Mouse (Mus musculus): Measurements from ENCODE around the gene Zfp827. TPM values are rescaled to one million over a fixed set of nuclear protein-coding genes. Genes with fewer than 3 reads are reported as not detected.
"Not testable (repeated sequence)": the region's sequence is repeated elsewhere in the genome, so short reads cannot be mapped to it uniquely, and the experiment has no call there.

Zfp827 gene
- total RNA-seq, 2 experiments from 2014 or later = 0.10 to 0.71 TPM

DNA sequence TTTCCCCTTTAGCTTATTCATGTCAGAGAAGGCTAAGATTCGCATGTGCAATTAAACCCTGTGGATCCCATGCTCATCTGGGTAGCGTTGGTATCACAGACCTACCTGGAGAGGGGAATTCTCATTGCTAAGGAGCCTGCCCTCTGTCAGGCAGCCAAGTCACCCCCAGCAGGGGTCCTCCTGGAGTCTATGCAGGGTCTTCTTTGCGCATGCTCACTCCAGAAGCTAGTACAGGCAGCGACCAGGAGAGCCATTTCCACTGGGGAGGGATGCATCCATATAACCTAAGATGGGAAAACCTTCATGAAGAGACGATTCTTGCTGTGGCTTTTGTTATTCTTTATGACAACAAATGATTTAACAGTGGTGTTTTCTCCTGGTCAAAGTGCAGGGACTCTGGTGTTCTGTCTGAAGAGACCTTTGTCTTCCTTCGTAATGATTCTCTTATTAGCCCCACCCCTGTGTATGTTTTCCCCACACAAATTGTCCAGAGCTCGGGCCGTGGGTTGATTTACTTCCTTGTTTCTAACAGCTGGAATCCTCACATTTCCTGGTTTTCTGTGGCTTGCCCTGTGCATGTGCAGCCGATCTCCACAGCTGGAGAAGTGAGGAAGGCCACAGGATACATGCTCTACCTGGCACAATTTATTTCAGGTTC lies 75.8 kb downstream of the Zfp827 start:
- no peak for ATAC-seq (replicated peaks; ENCODE audit: poor library complexity, severe bottlenecking)

DNA sequence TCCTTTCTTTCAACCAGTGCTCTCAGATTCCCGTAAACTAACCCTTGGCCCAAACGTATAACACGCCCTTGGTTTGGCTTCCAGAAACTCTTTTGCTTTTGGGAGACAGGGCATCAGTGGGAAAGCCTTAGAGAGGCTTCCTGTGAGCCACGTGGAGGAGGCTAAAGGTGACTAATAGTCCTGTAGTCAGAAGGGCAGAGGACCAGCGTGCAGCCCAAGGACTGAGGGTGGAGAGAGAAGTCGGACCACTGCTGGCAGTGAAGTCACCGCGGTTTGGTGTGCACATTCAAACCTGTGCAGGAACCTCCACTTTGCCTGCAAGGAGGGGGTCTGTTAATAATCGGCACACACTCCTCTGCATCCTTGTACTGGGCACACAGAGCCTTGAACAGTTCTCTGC lies 76.4 kb downstream of the Zfp827 start:
- no peak for ATAC-seq (replicated peaks; ENCODE audit: poor library complexity, severe bottlenecking)

DNA sequence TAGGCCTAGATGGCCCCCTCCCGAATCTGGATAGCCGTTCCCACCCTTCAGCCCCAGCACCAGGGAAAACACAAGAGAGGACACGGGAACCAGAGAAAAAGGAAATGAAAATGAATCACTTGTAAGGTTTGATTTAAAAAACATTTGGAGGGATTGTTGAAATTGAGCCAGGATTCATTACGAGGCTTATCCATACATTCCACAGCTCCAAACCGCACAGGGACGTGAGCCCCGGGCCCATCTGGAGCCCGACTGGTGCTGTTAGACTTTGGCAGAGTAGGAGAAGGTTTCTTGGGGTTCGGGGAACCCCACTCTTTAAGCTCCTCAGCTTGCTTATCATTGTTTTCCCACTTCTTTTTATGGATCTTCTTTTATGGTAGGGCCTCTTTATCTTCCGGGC lies 76.9 kb downstream of the Zfp827 start:
- ATAC-seq (replicated peaks; ENCODE audit: poor library complexity, severe bottlenecking) = no peak

DNA sequence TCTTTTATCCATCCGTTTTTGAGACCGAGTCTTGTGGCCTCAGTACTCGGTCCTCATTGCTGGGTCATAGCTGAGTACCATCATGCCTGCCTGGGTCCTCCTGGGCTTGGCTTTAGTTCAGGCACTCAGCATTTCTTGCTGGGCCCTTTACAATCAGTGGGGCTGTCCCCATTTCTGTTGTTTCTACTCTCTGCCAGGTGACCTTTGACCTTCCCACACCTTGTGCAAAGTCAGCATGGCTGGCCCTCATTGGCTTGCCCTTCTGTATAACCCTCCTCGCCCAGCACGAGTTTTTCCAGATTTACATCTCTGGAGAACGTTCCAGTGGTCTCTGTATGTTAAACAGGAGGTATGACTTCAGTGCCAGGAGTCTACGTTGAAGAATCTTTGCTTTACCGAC lies 83.2 kb downstream of the Zfp827 start:
- ATAC-seq (replicated peaks; ENCODE audit: poor library complexity, severe bottlenecking) = no peak

DNA sequence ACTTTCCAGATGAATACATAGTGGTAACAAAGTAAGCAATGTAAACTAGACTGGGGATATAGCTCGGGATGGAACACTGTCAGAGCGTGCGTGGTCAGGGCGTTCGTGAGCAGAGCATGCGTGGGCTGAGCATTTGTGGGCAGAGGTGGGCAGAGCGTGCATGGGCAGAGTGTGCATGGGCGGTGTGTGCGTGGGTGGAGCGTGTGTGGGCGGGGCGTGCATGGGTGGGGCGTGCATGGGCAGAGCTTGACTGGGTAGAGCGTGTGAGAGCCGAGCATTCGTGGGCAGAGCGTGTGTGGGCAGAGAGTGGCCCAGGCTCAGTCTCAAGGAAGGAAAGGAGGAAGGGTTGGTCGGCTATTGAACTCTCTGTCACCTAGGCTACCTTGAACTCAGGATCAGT lies 84.2 kb downstream of the Zfp827 start:
- no peak for ATAC-seq (replicated peaks; ENCODE audit: poor library complexity, severe bottlenecking)

DNA sequence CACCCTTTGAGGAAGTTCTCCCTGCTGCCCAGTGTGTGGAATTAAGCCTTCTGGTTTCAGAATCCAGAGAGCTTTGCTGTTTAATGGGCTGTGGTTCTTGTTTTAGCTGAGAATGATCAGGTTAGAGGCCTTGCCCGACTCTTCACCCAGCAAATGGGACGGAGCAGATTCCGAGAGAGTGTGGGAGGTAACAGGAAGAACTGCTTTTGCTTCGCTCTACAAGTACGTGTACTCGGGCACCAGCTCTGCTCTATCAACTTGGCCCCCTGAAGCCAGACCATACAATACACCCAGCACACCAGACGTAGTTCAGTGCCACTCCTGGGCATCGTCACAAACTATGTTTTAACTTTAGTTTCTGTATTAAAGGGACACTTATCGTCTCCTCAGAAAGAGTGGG lies 85.3 kb downstream of the Zfp827 start:
- no peak for ATAC-seq (replicated peaks; ENCODE audit: poor library complexity, severe bottlenecking)

DNA sequence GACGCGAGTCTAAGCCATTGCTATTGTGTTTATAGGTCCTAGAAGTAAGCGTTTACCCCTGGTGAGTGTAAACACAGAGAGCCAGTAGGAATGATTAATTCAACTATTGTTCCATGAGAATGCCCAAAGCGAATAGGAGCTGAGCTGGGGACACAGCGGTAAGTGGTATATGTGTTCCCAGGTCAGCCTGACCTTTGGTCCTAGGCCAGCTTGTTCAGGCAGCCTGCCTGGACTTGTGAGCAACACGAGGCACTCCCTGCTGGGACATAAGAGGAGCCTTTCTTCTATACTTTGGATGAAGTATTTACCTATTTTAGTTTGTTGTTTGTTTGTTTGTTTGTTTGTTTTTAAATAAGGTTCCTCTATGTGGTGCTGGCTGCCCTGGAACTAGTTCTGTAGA lies 86.3 kb downstream of the Zfp827 start:
- ATAC-seq (replicated peaks; ENCODE audit: poor library complexity, severe bottlenecking) = no peak

DNA sequence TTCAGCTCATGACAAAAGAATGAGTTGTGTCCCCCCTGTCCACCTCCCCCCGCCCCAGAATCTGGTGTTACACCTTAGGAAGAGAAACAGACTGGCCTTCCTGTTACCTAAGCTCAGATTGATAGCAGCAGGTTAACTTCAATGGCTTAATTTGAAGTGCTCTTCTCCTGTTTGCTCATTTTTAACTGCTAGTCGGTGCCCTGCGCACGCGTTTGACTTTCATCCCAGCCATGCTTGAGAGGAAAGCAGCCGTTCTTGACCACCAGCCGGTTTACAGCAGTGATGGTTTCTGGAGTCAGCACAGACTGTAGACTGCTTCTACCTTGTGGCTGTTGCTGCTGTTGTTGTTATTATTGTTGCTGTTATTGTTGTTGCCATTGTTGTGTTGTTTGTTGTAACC lies 88.2 kb downstream of the Zfp827 start:
- ATAC-seq (replicated peaks; ENCODE audit: poor library complexity, severe bottlenecking) = no peak

DNA sequence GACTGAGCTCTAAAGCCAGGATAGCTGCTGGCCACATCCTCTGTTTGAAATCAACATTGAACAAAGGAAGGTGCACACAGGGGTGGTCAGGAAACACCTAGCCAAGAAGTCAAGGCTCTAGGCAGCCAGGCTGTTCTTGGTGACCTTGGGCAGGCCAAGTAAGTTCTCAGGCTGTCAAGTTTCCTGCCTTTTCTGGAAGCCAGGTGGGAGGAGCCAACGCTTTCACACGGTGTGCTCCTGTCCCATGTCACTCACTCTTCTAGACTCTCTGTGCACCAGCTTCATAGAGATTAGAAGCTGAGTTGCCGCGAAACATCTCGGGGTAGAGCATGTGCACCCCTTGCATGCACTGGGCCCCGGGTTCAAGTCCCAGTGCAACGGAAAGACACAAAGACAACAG lies 89.5 kb downstream of the Zfp827 start:
- ATAC-seq (replicated peaks; ENCODE audit: poor library complexity, severe bottlenecking) = no peak

DNA sequence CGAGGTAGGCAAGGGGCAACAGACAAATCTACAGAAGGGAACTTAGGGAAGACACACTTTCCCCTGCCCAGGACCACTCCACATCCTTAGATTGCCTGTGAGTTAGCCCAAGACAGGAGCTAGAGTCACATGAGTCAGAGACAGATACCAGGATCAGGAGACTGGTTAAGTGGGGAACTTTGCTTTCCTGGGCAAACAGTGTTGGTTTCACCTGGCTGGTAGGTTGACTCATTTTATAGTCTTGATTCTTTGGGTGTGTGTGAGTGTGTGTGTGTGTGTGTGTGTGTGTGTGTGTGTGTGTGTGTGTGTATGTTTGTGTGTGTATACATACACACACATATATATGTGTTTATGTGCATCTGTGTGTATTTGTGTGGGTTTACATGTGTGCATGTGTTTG lies 93.4 kb downstream of the Zfp827 start:
- no peak for ATAC-seq (replicated peaks; ENCODE audit: poor library complexity, severe bottlenecking)

DNA sequence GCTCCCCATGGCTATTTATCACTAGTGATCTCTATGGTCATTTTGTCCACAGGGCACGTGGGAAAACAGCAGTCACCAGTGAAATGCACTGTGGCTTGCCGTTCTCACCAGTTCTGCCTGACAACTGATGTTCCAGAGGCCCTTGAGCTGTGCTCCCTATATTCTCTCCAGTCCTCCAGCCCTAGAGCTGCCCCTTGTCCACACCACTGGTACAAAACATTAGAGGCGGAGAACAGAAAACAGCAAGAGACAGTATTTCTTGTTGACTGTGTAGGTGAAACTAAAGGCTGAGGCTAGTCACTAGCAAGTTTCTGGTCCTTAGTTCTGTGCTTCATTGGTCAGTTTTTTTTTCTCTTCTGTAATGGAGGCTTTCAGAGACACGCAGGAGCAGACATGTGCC lies 96.0 kb downstream of the Zfp827 start:
- ATAC-seq (replicated peaks; ENCODE audit: poor library complexity, severe bottlenecking) = no peak

DNA sequence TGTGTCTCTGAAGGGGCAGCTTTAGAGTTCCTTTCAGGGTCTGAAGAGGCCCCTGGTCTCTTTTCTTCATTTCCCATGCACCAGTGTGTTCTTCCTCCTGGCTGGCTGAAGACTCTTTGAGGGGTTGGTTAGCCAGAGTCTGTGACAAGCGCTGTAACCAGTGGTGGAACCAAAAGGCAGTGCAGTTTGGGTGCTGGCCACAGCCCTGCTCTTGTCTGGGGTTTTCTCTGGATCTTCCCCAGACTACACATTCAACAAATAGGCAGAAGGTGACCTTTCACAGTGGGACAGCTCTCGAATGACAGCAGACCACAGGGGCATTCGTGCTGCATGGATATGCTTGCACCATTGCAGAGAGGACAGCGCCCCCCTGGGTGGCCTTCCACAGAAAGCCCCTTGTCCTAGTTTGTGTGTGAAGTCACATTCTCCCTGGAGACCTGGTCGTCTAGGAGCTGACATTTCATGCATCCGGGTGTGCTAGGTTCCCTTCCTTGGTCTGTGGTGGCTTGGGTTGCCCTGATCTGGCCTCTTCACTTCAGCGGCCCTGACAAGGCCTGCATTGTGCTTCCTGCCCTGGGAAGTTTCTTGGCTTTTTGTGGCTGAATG lies 99.1 kb downstream of the Zfp827 start:
- ATAC-seq (replicated peaks; ENCODE audit: poor library complexity, severe bottlenecking) = no peak

DNA sequence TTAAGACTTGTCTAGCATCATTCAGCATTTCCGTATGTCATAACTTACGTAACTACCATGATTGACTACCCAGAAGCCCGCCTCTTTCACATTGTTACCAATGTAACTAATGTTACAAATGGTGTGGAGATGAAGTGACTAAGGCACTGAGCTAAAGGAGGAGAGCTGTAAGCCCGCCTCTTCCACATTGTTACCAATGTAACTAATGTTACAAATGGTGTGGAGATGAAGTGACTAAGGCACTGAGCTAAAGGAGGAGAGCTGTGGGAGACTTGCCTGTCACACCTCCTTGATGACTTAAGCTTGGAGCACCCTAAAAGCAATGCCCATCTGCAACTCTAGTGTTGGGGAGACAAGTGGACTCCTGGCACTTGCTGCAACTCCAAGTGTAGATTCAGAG lies 100.3 kb downstream of the Zfp827 start:
- not testable (repeated sequence) for ATAC-seq (replicated peaks; ENCODE audit: poor library complexity, severe bottlenecking)

DNA sequence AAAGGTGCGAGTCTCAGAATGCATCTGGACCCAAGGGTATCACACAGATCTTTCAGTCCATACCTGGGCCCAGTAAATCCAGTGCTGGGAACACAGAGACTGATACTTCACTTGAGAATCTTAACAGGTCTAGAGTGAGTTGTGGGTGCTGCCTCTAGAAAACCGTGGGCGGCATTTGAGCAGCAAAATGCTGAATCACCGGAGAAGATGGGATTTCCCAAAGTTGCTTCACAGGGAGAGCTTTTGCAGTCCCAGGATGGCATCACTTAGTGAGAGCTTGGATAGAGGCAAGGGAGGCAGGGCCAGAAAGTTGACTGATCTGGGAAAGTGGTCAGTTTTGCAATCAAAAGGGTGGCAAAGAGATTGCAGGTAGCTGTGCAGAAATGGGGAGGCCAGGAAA lies 111.4 kb downstream of the Zfp827 start:
- no peak for ATAC-seq (replicated peaks; ENCODE audit: poor library complexity, severe bottlenecking)

DNA sequence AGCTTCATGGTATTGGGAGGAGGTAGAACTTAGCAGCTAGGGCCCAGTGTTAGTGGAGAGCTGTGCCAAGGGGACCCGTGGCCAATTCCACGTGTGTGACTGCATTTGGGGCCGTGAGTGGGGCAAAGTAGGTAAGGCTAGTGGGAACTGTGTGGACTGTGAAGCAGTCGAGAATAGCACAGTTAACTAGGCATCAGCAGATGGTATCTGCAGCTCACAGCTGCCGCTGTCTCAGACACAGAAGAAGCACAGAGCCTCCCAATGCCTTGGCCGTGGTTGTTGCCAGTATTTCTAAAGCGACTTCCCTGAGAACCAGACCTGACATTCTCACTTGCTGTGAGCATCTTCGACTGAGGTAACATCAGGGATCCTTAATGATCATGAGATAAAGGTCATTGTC lies 112.7 kb downstream of the Zfp827 start:
- no peak for ATAC-seq (replicated peaks; ENCODE audit: poor library complexity, severe bottlenecking)

DNA sequence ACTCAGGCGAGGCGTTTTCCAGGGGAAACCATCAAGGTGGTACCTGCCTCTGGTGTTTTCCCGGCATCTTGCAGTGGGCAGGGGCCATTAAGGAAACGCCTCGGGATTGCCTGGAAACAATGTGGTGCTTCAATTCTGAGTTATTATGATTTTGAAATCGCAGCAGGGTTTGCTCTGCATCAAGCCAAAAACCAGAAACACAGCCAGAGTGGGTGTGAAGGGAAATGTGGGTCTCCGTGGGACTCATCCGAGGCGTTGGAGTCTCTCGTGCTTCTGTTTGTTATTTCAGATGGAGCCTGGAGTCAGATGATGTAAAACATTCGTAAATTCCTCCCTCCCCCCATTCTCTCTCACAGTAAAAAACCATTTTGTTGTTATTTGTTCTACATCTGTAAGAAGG lies 113.4 kb downstream of the Zfp827 start:
- ATAC-seq (replicated peaks; ENCODE audit: poor library complexity, severe bottlenecking) = no peak

DNA sequence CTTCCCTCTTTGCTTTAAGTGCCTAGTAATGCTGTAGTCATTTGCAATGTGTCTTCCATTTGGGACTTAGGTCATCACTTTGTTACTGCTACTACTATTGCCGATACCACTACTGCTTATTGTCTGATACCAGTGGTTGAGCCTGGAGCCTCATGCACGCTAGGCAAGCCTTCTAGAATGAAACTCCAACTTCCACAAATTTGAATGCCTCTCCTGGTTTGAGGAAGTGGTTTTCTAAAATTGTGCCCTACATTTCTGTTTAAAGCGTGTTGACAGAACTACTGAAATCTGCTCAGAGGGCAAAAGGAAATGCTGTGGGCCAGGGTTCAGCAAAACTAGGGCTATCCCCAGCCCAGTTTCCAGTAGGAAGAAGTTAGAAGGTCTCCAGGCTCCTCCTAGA lies 115.5 kb downstream of the Zfp827 start:
- ATAC-seq (replicated peaks; ENCODE audit: poor library complexity, severe bottlenecking) = peak; percentile 89

DNA sequence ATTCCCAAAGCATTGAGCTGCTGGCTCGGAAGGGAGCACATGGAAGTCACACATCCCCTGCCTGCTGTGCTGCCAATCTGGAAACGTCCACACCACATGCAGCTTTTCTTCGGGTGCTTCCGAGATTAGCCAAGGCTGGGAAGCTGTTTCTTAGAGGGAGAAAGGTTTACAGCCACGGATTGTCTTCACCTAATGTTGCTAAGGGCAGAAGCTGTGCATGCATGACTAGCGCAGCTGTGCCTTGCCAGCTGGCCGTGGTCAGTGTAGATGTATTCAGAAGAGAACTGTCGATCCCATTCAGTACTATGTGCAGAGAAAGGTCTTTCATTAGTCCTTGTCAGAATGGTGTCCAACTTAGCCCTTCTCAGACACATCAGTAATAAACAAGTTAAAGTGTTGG lies 117.0 kb downstream of the Zfp827 start:
- ATAC-seq (replicated peaks; ENCODE audit: poor library complexity, severe bottlenecking) = no peak

DNA sequence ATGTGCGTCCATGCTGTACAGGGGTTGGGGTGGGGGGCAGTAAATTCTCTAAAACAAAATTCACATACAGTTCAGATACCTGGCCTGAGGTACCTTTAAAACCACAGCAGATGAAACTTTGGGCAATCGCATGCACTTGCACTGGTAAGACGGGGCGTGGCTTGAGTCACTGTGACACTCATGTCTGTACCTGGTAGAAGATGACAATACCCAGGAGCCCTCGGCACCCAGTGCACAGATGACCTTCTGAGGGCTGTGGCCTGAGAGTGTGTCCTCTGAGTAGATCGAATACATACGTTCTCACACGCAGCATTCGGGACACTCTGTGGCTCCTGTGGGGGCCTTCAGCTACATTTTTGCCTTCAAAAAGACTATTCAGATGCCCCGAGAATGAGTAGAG lies 117.4 kb downstream of the Zfp827 start:
- ATAC-seq (replicated peaks; ENCODE audit: poor library complexity, severe bottlenecking) = no peak

DNA sequence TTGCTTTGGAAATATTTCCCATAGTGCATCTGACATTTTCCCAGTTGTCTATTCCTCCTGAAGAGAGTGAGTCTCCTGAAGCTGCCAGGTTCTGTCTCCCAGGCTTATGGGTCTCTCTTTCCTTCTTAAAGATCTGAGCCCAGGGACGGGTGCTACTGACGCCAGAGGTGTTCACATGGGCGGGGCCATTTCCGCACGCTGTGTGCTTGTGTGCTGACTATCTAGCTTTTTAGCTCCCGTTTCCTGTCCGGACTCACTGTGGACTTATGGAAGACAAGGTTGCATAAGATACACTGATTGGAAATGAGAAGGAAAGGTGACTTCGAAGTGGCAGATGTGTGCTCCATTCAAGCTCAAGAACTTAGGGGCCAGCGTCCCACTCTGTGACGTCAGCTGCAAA lies 120.6 kb downstream of the Zfp827 start:
- ATAC-seq (replicated peaks; ENCODE audit: poor library complexity, severe bottlenecking) = no peak

DNA sequence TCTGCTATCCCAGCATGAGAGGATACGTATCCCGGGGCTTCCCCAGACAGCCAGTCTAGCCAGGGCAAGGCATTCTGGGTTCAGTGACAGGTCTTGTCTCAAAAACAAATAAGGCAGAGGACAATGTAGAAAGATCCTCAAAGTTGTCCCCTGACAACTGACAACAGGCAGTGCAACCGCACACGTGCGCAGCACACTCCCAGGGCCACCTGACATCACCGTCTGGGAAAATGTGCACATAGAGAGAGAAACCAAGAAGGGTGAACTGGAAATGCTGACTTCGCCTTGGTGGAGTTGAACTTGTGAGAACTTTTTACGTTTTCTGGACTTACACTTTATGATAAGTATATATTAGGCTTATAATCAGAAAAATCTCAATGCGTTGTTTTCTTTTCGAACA lies 121.6 kb downstream of the Zfp827 start:
- no peak for ATAC-seq (replicated peaks; ENCODE audit: poor library complexity, severe bottlenecking)

DNA sequence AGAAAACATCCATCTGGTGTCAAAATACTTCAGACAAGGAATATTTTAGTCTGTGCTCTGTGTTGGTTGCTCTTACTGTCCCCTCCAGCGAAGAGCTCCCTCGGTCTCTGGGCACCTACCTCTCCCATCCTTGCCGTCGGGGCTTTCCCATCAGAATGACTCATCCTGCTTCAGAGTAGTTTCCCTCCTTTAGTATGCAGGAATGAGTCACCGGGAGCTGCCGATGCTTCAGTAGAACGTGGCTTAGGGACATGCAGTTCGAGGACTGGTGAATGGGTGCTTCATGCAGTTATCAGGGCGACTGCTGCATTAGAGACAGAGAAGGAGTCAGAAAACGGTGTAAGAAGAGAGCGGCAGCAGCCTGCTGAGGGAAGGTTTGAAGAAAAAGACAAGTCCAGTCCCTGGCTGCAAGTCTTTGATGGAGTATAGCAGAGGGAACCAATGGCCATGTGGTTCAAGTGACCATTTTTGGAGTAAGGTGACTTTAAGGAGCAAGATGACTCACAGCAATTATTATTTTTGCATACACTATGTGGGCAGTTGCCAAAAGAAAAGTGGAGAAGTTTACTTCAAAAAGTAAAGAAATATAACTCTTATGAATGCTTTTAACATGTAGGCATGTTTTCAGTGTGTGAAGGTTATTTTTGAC lies 122.4 kb downstream of the Zfp827 start:
- no peak for ATAC-seq (replicated peaks; ENCODE audit: poor library complexity, severe bottlenecking)

Data from granulocyte monocyte progenitor cell, adult 5-6 weeks (primary cell).